Mouse (Mus musculus) limb, embryonic 13.5 days (tissue): ENCODE data around the gene A630095N17Rik. TPM values are rescaled to one million over a fixed set of nuclear protein-coding genes. Genes with fewer than 3 reads are reported as not detected.

Experiments used
- ATAC-seq: fragments of 200-750 bp; cut with Nextera tagmentation; 2 replicates; pipeline ENCODE4 v1.8.0; 2017; ENCODE audit warnings: low read depth, moderate number of reproducible peaks, moderate TSS enrichment; ENCODE audit not compliant: low FRiP score
- H3K27ac ChIP-seq: fragments of 300-500 bp; sonication (generic); 2 replicates; pipeline ENCODE4 v1.5.1; 2015; ENCODE audit warnings: inconsistent platforms, mild to moderate bottlenecking, moderate library complexity
- H3K27me3 ChIP-seq: fragments of 300-500 bp; sonication (generic); 2 replicates; pipeline ENCODE4 v1.6.1; 2015; ENCODE audit warnings: mild to moderate bottlenecking, inconsistent platforms
- H3K36me3 ChIP-seq: fragments of 300-500 bp; sonication (generic); 2 replicates; pipeline ENCODE4 v1.6.1; 2015; ENCODE audit warnings: inconsistent platforms, mild to moderate bottlenecking, moderate library complexity
- H3K4me1 ChIP-seq: fragments of 300-500 bp; sonication (generic); 2 replicates; pipeline ENCODE4 v1.6.1; 2015; ENCODE audit warnings: inconsistent platforms
- H3K4me2 ChIP-seq: fragments of 300-500 bp; sonication (generic); replicated peaks from 2 replicates; pipeline ENCODE4 v1.6.1; 2015; ENCODE audit warnings: inconsistent platforms, mild to moderate bottlenecking, moderate library complexity
- H3K4me3 ChIP-seq: fragments of 300-500 bp; sonication (generic); 2 replicates; pipeline ENCODE4 v1.5.1; 2015; ENCODE audit warnings: moderate library complexity, mild to moderate bottlenecking, inconsistent platforms
- H3K9ac ChIP-seq: fragments of 300-500 bp; sonication (generic); 2 replicates; pipeline ENCODE4 v1.6.1; 2015; ENCODE audit warnings: mild to moderate bottlenecking, inconsistent platforms
- H3K9me3 ChIP-seq: fragments of 300-500 bp; sonication (generic); 2 replicates; pipeline ENCODE4 v1.6.1; 2016; ENCODE audit warnings: inconsistent platforms
- WGBS: fragments of 180-500 bp; shearing (Covaris S2); methylation state at CpG from one replicate; pipeline ENCODE4 v1.1.7; 2015; 5-methylcytosine and 5-hydroxymethylcytosine counted together
- polyA plus RNA-seq: library from polyadenylated mRNA; unstranded; fragments of >200 nt; fragmentation: Nextera tagmentation; extraction: Ambion mirVana; gene quantifications from 2 replicates; pipeline ENCODE4 v1.2.1, GENCODE M21; 2015

The A630095N17Rik gene
- not detected in 2 replicates for polyA plus RNA-seq

- no peak within 1 kb of the TSS for H3K27ac ChIP-seq
- no peak within 1 kb of the TSS for H3K4me2 ChIP-seq
- H3K9me3 ChIP-seq: no peaks in the 10 kb centered on the region
- H3K36me3 ChIP-seq: no peaks in the 10 kb centered on the region
- no peak within 1 kb of the TSS for H3K4me3 ChIP-seq
- H3K27me3 ChIP-seq: 0 out of 2 replicates have a peak, but pooled peaks cover 8% of the 10 kb centered on the region
- 63% methylated on average over 5 of the region's 5 CpGs for WGBS
- no peak for ATAC-seq
- H3K9ac ChIP-seq: no peak within 1 kb of the TSS
- peaks cover 6% of the 10 kb centered on the region for H3K4me1 ChIP-seq
These were observed at the start of gene A630095N17Rik for GRCm38 (mm10) chr1:75231664-75232152. Gene A630095N17Rik (minus strand): TSS chr1:75232102.

- no peak within 1 kb of the TSS for H3K27ac ChIP-seq
- no peaks in the 10 kb centered on the region for H3K36me3 ChIP-seq
- no peaks in the 10 kb centered on the region for H3K4me1 ChIP-seq
- peaks cover 30% of the 10 kb centered on the region for H3K27me3 ChIP-seq
- WGBS: 6% methylated on average over 13 of the region's 13 CpGs
- H3K9ac ChIP-seq: no peak within 1 kb of the TSS
- H3K4me2 ChIP-seq: no peak within 1 kb of the TSS
- no peak for ATAC-seq
- H3K4me3 ChIP-seq: no peak within 1 kb of the TSS
- H3K9me3 ChIP-seq: peaks cover 5% of the 10 kb centered on the region; the same call in 1 of the 2 replicates
These were observed 46.3 kb upstream of the A630095N17Rik start, which contains the start of gene Resp18 for GRCm38 (mm10) chr1:75278228-75278627. Gene Resp18 (minus strand): TSS chr1:75278415.

DNA sequence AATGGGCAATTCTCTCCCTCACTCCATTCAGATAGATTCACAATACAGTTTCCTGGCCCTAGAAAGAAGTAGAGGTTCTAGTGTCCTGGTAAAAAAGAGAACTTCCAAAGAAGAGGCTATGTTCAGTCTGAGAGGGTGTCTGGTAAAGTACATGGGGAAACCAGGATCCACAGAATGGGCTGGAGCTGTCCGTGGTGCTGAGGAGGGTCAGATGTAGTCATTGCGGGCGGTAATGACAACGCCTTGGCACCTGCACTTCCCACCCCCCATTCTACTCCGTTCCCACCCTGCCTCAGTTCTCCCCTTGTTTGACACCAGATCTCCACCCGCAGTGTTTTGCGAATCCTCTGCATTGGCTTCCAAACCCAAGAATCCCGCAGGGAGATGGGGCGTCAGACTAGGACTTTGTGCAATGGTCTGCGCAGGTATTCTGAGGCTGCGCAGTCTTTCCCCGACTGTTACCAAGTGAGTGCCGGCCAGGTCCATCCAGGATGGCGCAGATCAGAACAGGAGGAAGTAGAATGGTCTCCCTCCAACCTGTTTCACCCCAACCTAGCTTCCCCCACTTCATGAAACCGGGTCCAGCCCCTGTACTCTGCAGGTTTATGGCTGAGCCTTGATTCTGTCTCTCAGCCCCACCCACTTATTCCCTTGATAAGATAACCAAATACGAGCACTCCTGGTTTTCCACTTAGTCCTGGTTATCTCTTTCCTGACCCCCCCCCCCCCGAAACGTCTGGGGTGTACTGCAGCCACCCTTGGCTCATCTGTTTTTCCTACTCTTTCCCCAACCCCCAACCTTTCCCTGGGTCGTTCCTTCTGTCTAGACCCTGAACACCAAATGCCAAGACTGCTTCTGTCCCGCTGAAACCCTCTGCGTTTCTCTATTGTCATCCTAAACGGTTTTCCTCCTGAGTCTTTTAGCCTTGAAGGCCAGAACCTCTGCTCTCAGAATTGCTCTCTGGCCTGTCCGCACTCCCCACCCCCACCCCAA is 45.6 kb upstream of the A630095N17Rik start:
- WGBS: 5% methylated on average over 23 of the region's 23 CpGs
- Histone ChIP-seq H3K4me3 (no peak overlapping the region), H3K27ac (no peak overlapping the region), H3K27me3 (peaks cover 30% of the 10 kb centered on the region), H3K9me3 (peaks cover 5% of the 10 kb centered on the region; the same call in 1 of the 2 replicates), H3K4me1 (no peaks in the 10 kb centered on the region), H3K4me2 (no peak overlapping the region), H3K36me3 (no peaks in the 10 kb centered on the region), H3K9ac (no peak overlapping the region)
- no peak for ATAC-seq

DNA sequence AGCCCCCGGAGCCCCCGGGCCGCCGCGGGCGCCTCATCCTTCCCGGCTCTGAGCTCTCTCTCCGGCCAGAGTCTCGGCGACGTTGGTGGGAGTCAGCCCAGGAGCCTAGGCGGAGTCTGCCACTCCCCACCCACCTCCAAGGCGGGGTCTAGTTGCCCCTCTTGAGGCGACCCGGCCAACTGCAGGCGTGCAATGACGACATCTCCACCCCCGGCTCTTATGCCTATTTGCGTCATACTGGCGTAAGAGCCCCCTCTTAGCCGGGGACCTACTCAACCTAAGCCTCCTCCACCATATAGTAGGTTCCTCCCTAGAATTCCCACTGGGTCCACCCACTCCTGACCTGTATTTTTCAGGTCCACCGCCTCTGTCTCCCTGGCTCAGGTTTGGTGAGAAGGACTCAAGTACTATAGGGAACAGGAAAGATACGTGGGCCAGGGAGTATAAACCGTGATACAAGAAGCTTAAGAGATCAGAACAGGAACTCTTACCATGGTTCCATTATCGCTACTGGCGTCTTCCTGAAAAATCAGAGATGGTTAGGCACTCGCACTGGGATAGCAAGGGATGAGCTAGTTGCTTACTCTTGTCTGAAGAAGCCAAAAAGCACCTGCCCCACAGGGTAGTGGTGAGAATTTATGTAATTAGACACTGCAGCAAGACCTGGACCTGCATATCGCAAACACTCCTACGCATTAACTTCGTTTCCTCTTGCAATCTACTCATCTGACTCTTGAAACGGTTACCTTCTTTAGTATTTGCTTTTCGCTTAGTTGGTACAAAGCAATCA is 32.4 kb upstream of the A630095N17Rik start, which contains the start of gene Ptprn:
Ptprn (minus strand) TSS at position 412 of the 790 bp plus-strand sequence.
- Histone ChIP-seq H3K4me1 (no peaks in the 10 kb centered on the region), H3K4me3 (no peak within 1 kb of the TSS), H3K27me3 (peaks cover 80% of the 10 kb centered on the region), H3K9me3 (no peaks in the 10 kb centered on the region), H3K36me3 (no peaks in the 10 kb centered on the region), H3K9ac (no peak within 1 kb of the TSS), H3K4me2 (0 out of 2 replicates have a peak within 1 kb of the TSS, but pooled peaks have one; percentile 14), H3K27ac (no peak within 1 kb of the TSS)
- no peak for ATAC-seq
- WGBS: 10% methylated on average over 31 of the region's 32 CpGs

GRCm38 (mm10) chr1:75262969-75263951 is 31.4 kb upstream of the A630095N17Rik start:
- no peak overlapping the region for H3K4me3 ChIP-seq
- no peaks in the 10 kb centered on the region for H3K36me3 ChIP-seq
- no peak overlapping the region for H3K27ac ChIP-seq
- H3K9ac ChIP-seq: no peak overlapping the region
- no peaks in the 10 kb centered on the region for H3K4me1 ChIP-seq
- no peak; the same call in 1 of the 2 replicates for ATAC-seq
- H3K4me2 ChIP-seq: no peak overlapping the region
- 2% methylated on average over 38 of the region's 40 CpGs for WGBS
- no peaks in the 10 kb centered on the region for H3K9me3 ChIP-seq
- peaks cover 74% of the 10 kb centered on the region for H3K27me3 ChIP-seq

DNA sequence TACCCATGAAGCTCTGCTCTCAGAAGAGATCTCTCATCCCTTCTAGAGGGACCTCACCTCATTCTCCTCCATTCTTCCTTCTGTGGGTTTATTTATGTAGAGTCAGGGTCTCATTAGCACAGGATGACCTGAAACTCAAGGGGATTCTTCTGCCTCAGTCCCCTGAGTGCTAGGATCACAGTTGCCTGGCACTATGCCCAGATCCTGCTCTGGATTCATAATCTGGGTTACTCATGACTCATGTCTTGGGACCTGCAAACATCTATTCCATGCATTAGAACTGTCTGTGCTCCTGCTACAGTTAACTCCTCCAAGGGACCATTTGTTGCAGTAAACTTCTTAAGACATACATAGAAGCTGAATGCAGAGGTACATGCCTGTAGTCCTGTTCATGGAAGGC is 29.4 kb upstream of the A630095N17Rik start:
- Histone ChIP-seq H3K27ac (no peak overlapping the region), H3K36me3 (no peaks in the 10 kb centered on the region), H3K9ac (no peak overlapping the region), H3K4me1 (no peaks in the 10 kb centered on the region), H3K27me3 (peaks cover 70% of the 10 kb centered on the region), H3K4me2 (no peak overlapping the region), H3K9me3 (no peaks in the 10 kb centered on the region), H3K4me3 (no peak overlapping the region)
- no peak for ATAC-seq

GRCm38 (mm10) chr1:75255516-75256046 is 23.7 kb upstream of the A630095N17Rik start:
- H3K4me2 ChIP-seq: no peak overlapping the region
- H3K27me3 ChIP-seq: peaks cover 25% of the 10 kb centered on the region
- 65% methylated on average over 10 of the region's 10 CpGs for WGBS
- no peak for ATAC-seq
- H3K4me1 ChIP-seq: peaks cover 8% of the 10 kb centered on the region
- no peak overlapping the region for H3K4me3 ChIP-seq
- no peak overlapping the region for H3K9ac ChIP-seq
- no peaks in the 10 kb centered on the region for H3K36me3 ChIP-seq
- no peak overlapping the region for H3K27ac ChIP-seq
- no peaks in the 10 kb centered on the region for H3K9me3 ChIP-seq

- no peaks in the 10 kb centered on the region for H3K9me3 ChIP-seq
- peaks cover 8% of the 10 kb centered on the region for H3K4me1 ChIP-seq
- no peak overlapping the region for H3K27ac ChIP-seq
- H3K27me3 ChIP-seq: peaks cover 21% of the 10 kb centered on the region
- H3K36me3 ChIP-seq: no peaks in the 10 kb centered on the region
- no peak for ATAC-seq
- H3K4me2 ChIP-seq: no peak overlapping the region
- no peak overlapping the region for H3K4me3 ChIP-seq
- WGBS: 82% methylated on average over 8 of the region's 8 CpGs
- H3K9ac ChIP-seq: no peak overlapping the region
These were observed 22.7 kb upstream of the A630095N17Rik start for GRCm38 (mm10) chr1:75254625-75255013.

DNA sequence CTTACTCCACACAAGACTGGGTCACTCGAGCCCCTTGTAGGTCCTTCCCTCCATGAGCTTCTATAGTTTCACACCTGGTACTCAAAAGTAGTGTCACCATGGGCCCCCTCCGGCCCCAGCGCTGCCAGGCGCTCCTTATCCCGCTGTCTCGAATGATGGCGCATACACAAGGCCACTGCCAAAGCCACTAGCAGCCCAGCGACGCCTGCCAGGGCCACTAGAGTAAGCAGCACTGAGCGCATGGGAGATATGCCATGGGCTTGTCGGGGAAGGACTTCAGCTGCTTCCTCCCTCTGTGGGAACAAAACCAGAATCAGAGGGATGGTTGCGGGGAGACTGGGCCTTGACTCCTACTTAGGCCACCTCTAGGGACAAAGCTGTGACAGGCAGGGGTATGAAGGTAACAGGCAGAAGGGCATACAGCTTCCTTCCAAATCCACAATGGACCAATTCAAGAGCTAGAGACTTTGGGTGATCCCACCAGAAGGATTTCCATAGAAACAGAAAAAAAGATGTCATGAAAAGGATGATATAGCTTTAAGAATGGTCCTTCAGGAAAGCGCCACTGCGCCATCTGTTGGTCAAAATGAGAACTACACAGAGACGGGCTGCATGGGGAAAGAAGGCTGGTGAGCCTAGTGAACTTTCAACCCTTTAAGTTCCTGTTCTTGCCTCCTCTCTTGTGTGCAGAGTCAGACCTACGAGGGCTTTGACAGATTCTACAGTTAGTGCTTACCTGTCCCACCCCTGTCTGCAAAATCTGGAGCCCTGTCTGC is 22.1 kb upstream of the A630095N17Rik start:
- H3K4me1 ChIP-seq: peaks cover 8% of the 10 kb centered on the region

GRCm38 (mm10) chr1:75253029-75253428 is 21.1 kb upstream of the A630095N17Rik start:
- Histone ChIP-seq H3K4me1 (peaks cover 13% of the 10 kb centered on the region), H3K4me2 (no peak overlapping the region), H3K9ac (peak overlapping the region; percentile 19; the same call in 1 of the 2 replicates), H3K36me3 (no peaks in the 10 kb centered on the region), H3K9me3 (no peaks in the 10 kb centered on the region), H3K27me3 (peaks cover 17% of the 10 kb centered on the region), H3K27ac (no peak overlapping the region), H3K4me3 (no peak overlapping the region)
- ATAC-seq: no peak
- 69% methylated on average over 16 of the region's 16 CpGs for WGBS

More for the DNA sequence above, 22.1 kb upstream of the A630095N17Rik start:
- Histone ChIP-seq H3K4me3 (no peak overlapping the region), H3K36me3 (no peaks in the 10 kb centered on the region), H3K27me3 (peaks cover 21% of the 10 kb centered on the region), H3K9me3 (no peaks in the 10 kb centered on the region), H3K27ac (no peak overlapping the region), H3K4me2 (no peak overlapping the region), H3K9ac (no peak overlapping the region)
- WGBS: 62% methylated on average over 16 of the region's 16 CpGs
- no peak for ATAC-seq
